Mouse (Mus musculus): ENCODE data around the gene H1f0.

DNA sequence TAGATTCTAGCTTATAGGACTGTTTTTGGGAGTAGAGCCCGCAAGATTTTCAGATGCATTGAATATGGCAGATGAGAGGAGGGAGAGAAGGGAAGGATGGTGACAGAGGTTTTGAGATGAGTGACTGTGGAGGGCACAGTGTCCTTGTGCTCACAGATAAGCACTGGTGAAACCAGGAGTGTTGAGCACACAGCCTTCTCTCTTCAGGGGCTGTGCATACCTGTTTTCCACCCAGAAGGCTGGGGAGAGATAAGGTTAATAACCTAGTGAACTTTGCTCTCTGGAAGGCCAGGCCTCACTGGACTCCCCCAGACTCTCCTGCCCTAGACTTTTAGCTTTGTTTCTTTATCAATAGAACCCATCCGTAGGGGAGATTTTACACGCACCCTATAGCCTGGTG is 40.2 kb downstream of the H1f0 start:
- TF ChIP-seq CTCF (IDR thresholded peaks at IDR 0.05; ENCODE audit: low read depth) (no peak), EP300 (IDR thresholded peaks at IDR 0.05; ENCODE audit: low read depth) (peak; percentile 40; the same call in 1 of the 2 replicates)
